Mouse (Mus musculus): ENCODE results near the gene Inhbe.

Inhbe gene

DNA sequence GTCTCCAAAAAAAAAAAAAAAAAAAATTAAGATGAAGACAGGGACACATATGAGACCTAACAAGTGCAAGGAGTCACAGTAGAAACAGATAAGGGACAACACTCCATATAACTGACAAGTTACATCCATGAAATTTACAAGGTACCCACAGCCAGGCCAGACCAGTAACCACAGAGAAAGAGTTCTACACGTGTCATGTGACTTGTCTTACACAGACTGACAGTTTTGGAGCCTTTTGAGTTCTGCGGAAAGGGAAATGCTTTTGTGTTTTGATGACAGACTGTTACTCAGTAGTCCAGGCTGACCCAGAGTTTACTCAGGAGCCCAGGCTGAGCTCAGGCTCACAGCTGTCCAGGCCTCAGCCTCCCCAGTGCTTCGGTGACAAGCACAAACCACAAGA lies 11.2 kb downstream of the Inhbe start:
- no peak for DNase-seq

GRCm38 (mm10) chr10:127341891-127342639 lies 12.1 kb downstream of the Inhbe start, which contains the start of gene Gli1:
Gene Gli1, minus strand, starts transcription at chr10:127341974.
- peak; percentile 81 for DNase-seq

GRCm38 (mm10) chr10:127341360-127341690 lies 12.9 kb downstream of the Inhbe start:
- DNase-seq, result no peak

GRCm38 (mm10) chr10:127340577-127341359 lies 13.4 kb downstream of the Inhbe start:
- no peak for DNase-seq

GRCm38 (mm10) chr10:127339683-127340576 lies 14.3 kb downstream of the Inhbe start:
- no peak for DNase-seq

DNA sequence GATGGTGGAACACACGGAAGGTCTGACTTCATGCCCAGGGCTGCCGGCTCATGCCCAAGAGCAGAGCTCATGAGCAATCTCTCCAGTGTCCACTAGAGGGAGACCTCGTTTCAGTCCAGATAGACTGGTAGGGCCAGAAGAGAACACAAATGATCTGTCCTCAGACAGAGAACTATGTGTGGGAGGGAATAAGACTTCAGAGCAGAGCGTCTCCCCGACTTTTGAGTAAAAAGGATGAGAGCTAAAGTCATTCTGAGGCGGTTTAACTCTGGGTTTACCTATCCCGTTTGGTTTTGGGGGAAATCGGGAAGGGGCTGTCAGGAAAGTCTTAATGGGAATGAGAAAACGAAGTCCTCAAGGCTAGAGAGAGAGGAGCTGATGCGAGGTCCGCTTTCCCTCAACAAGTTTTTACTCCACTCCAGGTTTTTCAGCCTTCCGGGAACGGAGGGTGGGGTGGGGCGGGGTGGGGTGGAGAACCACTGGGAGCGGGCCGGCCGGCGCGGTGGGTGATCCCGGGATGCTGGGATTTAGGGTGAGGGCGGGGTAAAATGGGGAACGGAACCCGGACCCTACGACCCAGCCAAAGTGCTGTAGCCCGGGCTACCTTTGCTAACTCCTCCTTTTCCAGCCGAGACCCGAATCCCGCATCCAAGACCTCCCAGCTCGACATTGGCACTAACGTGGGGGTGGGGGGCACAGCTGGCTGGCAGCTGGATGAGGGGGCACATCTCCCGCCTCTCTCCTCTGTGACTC lies 15.1 kb downstream of the Inhbe start:
- DNase-seq, result peak; percentile 88

DNA sequence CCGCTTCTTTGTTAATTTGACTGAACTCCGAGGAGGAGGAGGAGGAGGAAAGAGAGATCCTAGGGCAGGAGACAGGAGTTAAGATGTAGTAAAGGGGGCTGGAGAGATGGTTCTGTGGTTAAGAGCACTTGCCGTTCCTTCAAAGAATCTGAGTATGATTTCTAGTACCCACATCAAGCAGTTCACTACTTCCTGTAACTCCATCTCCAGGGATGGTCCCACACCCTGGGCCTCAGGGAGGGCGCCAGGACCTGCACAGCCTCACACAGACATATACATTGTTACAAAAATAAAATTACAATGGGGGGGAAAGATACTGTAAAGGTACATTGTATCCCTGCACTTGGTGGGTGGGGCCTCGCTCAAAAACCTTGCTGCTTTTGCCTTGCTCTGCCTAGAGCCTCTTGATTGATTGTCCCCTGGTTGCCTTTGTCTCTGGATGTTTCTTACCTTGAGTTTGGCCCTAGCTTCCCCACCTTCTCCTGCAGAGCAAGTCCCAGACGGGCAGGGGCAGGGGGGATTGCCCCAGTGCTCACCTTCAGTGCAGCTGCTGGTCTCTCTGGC lies 16.6 kb downstream of the Inhbe start:
- no peak for DNase-seq

DNA sequence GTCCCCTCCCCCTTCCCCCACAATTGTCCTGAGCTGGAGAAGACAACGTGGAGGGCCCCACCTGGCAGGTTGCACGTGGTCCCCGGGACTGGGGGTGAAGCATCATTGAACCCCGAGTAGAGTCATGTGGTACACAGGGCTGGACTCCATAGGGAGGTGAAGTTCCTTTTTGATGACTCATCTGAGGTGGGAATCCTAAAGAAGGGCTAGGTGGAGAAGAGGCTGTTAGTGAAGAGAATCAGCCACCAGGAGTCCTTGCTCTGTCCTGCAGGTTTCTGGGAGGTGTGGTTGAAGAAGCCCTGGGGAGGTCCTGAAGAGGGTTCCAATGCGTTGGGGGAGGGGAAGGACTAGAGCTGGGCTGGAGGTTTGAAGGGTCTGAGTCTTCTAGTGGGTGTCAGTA lies 17.3 kb downstream of the Inhbe start:
- DNase-seq, result no peak

DNA sequence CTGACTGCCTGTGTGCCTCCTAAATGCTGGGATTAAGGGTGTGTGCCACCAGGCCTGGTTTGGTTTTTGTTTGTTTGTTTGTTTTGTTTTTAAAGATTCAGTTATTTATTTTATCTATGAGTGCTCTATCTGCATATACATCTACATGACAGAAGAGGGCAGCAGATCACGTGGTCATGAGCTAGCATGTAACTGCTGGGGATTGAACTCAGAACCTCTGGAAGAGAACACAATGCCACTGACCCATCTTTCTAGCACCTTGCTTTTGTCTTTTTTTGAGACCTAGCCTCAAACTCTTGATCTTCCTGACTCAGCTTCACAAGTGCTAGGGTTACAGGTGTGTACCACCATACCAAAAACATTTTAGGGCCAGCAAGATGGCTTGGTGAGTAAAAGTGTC lies 18.9 kb downstream of the Inhbe start:
- DNase-seq, result no peak

GRCm38 (mm10) chr10:127333152-127333551 lies 21.1 kb downstream of the Inhbe start:
- DNase-seq, result no peak

- DNase-seq, result no peak
Measured at GRCm38 (mm10) chr10:127332211-127332874, 21.9 kb downstream of the Inhbe start.

- DNase-seq, result no peak
Measured at GRCm38 (mm10) chr10:127330212-127330611, 24.0 kb downstream of the Inhbe start.

- DNase-seq, result no peak
Measured at GRCm38 (mm10) chr10:127327461-127328145, 26.6 kb downstream of the Inhbe start.

DNA sequence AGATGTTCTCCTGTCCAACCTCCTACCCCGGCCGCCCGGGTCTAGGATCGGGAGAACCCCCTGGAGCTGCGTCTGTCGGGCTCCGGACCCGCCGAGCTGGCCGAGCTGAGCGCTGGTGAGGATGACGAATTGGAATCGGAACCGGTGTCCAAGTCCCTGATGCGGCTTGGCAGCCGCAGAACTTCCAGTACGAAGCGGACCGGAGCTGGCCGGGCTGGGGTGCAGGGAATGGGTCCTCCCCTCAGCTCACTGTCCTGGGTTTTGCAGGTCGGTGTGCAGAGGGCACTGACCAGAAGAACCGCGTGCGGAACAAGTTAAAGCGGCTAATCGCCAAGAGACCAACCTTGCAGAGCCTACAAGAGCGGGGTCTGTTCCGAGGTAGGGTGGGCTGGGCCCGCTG lies 27.4 kb downstream of the Inhbe start:
- no peak for DNase-seq

- DNase-seq, result no peak
Measured at GRCm38 (mm10) chr10:127326017-127326801, 28.0 kb downstream of the Inhbe start.

DNA sequence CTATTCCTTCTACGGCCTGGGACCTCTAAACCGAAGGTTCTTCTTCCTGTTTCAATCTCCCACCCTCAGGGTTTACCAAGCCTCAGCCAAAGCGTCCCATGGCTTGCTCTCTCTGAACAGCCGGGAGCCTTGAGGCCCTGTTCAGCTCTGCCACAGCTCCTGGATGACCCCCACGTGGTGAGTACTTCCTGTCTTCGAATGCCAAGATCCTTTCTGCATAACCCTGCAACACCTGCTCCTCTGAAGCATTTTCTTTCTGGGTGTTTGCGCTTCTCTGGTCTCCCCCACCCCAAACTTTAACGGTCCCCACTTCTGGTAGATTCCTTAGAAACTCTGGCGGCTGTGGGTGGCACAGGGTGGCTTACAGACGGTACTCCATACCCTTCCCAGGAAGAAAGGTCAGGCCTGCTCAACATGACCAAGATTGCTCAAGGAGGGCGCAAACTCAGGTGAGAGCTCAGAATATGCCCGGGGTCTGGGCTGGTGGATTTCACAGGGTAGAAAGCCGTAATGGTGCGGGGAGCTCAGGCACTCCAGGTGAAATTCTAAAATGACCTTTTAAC lies 28.7 kb downstream of the Inhbe start:
- no peak for DNase-seq

- no peak for DNase-seq
Measured at GRCm38 (mm10) chr10:127324495-127324894, 29.7 kb downstream of the Inhbe start.

DNA sequence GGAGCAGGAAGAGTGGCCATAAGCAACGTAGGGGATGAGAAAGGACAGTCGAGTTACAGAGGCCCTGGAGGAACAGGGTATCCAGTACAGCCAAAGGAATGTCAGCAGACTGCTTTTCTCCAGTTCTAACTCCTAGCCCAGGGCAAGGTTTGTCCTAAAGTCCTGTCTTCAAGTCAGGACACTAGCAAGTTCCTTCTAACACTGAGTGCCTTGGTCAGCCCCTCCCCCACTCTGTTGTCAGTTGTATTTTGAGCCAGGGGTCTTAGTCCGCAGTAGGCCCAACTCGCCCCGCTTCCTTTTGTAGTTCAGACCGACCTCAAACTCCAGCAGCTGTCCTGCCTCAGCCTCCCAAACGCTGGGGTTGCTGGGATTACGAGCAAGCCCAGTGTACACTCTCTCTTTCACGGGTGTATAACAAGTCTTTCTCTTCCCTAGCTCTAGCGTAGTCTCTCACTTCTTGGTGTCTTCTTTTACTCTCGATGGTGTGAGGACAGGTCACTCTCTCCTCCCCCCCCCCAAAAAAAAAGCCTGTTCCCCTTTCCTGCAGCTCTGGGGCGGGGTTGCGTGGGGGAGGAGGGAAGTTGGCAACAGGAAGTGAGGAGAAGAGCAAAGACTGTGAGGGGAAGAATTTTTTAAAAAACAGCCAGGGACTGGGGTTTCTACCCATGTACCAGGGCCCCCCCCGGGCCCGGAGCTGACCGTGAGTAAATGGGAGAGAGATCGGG lies 30.9 kb downstream of the Inhbe start:
- no peak for DNase-seq

GRCm38 (mm10) chr10:127322669-127323068 lies 31.5 kb downstream of the Inhbe start:
- DNase-seq, result no peak
